Mouse (Mus musculus) heart, postnatal 4 days (tissue): ENCODE results near the gene Pik3r5. TPM values are rescaled to one million over a fixed set of nuclear protein-coding genes. Genes with fewer than 3 reads are reported as not detected.

Experiments
- DNase-seq: peaks from one replicate; pipeline ENCODE4 v3.0.0; 2021
- total RNA-seq, 2 experiments: library from RNA; stranded (reverse); gene quantifications; 2 replicates each; pipeline ENCODE4 v1.2.3; 2021

The Pik3r5 gene
- total RNA-seq, 2 experiments from 2014 or later: 1.2 TPM

DNA sequence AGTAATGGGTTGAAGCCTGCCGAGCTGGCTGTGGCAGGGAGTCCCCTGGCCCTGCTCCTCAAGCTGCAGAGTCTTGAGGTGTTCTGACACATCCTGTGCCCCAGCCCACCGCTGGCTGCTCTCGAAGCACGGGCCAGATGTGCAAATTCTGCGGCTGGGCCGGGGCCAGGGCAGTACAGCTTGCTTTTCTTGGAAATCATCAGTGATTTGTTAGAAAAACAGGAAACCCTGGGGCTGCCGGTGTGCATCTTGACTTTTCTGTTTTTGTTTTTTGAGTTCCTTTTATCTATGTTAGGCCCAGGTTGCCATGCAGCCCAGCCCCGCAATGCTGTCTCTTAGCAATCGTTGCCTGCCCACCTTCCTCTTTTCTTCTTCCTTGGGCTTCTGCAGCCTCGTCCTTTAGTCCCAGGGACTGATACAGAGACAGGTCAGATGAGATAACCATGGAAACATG, 19.4 kb downstream of the Pik3r5 start:
- peak; percentile 31 for DNase-seq

DNA sequence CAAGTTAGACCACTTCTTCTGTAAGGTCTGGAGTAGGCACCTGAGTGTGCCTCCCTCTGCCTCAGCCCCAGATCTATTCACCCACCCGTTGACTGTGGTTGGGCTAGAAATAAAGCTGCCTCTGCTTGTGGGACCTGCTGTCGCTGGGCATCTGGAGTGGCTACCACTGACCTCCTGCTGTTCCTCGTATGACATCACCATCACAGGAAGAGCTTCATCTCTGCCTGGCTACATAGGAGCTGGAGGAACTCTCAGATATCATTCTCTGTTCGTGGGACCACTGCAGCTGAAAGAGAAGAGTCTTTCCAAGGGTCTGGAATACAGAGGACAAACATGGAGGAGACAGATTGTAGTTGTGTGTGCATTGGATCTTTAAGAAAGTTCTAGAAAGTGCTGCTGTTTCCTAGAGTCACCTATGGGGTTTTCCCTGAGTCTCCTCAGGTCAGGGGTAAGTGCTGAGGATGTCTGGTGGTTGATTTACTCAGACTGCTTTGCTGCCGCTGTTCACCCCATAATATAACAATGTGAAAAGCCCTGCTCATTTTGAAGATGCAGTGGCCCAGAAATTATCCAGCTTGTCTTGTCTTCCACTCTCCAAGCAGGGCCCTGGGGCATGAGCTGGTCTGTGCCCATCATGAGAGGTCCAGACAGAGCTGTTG, 20.0 kb downstream of the Pik3r5 start:
- DNase-seq: no peak

GRCm38 (mm10) chr11:68452740-68453139, 20.8 kb downstream of the Pik3r5 start:
- no peak for DNase-seq

DNA sequence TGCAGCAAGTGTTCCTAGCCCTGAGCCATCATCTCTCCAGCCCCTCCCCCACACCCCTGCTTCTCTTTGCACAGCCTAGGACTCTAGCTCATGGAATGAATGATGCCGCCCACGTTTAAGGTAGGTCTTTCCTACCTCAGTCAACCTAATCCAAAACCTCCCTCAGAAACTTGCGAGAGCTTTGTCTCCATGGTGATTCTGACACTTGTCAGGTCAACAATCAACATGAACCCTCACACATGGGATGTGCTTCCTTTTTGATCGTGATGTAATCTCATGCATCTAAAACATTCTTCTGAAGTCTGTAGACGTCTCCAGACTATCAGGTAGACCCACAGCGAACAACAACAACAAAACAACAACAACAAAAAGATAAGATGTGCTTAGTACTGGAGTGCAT, 21.4 kb downstream of the Pik3r5 start:
- no peak for DNase-seq

GRCm38 (mm10) chr11:68458086-68458485, 26.2 kb downstream of the Pik3r5 start:
- DNase-seq: no peak

- no peak for DNase-seq
Observed at GRCm38 (mm10) chr11:68459021-68459420, 27.1 kb downstream of the Pik3r5 start.

DNA sequence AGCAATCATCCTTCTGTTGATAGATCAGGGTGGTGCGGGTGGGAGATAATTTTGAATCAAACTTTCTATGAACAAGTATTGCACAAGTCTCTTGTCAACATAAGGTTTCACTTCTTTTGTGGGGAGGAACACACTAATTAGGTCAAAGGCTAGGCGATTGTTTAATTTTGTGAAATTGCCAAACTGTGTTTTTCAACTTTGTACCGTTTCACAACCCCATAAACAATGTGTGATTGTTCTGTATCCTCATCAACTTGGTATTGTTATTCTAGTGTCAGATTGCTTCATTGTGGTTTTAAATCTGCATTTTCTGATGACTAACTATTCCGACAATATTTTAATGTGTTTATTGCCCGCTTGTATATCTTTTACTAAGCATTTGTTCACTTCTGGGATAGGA, 27.6 kb downstream of the Pik3r5 start:
- DNase-seq: no peak

DNA sequence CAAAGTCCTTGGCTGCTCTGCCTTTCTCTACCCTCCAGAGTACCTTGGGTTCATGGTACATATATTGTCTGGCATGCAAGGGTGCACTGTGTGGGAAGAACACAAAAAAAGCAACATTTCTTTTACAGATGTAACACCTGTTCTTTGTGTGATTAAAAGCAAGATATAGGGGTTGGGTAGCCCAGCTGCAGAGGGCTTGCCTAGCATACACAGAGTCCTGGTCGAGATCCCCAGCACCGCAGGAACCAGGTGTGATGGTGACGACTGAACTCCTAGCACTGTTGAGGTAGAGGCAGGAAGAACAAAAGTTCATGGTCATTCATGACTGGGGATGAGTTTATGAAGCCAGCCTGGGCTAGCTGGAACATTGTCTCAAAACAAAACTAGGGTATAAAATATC, 30.8 kb downstream of the Pik3r5 start:
- DNase-seq: no peak

- DNase-seq: no peak
Observed at GRCm38 (mm10) chr11:68464260-68464659, 32.3 kb downstream of the Pik3r5 start.

GRCm38 (mm10) chr11:68465090-68465489, 33.2 kb downstream of the Pik3r5 start:
- DNase-seq: no peak

- DNase-seq: no peak
Observed at GRCm38 (mm10) chr11:68467441-68467840, 35.5 kb downstream of the Pik3r5 start.

- no peak for DNase-seq
Observed at GRCm38 (mm10) chr11:68467962-68468612, 36.2 kb downstream of the Pik3r5 start.

DNA sequence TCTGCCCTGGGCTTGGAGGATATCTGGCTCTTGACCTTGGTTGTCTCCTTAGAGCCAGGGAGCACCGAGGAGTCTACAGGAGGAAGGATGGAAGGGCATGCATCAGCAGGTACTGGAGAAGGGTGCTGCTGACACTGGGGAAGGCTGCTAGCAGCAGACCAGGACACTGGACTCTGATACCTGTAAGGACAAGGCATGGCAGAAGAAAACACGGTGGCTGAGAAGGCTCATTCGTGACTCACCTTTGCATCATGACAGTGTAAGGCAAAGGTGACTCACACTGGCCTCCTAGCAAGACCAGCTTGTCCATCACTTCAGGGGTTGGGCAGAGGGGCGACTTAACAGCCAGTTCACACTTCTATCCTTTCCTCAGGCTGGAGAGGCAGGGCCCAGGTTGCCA, 37.0 kb downstream of the Pik3r5 start:
- no peak for DNase-seq

DNA sequence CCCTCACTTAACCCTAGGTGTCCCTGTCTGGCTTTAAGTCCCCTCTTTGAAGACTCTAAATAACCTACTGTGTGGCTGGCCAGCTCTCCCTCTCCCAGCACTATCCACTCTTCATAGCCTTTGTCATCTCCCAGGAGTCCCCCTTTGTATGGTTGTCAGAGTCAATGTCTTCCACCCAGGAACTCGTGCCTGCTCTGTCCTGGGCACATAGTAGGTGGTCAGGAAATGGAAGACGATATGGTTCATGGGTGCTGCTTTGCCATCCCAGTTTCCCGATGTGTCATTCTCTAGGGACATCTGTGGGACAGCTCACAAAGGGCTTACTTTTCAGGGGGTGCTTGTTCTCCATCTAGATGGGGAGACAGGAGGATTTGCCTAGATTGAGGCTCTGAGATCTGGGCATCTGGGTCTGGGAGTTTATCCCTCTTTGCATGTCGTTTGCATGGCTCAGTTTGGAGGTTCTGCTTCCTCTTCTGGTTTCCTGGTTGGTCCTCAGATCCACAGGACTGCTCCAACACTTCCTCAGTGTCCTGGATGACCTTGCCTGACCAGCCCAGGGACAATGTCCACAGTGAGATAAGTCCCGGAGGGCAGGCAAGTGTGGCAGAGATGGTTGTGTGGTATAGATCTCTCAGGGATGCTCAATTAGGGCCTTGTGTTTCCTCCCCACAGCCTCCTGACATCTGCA, 40.4 kb downstream of the Pik3r5 start:
- no peak for DNase-seq

GRCm38 (mm10) chr11:68474600-68474999, 42.7 kb downstream of the Pik3r5 start:
- DNase-seq: no peak

DNA sequence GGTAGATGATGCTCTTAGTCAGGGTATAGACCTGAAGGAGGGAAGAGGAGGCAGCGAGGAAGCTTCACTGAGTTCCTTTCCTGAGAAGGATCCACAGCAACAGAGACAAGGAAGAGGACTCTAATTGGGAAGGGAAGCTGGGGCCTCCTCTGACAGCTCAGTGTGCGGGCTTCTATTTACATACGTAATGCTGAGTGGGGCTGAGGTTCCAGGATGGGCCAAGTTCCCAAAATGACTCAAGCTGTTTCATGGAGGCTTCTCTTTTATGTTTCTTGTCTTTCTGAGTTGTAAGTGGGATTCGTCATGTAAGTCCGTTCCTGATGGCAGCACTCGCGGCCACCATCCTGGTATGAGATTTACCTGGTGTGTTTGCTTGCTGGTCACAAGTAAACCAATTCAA, 43.8 kb downstream of the Pik3r5 start:
- DNase-seq: no peak

DNA sequence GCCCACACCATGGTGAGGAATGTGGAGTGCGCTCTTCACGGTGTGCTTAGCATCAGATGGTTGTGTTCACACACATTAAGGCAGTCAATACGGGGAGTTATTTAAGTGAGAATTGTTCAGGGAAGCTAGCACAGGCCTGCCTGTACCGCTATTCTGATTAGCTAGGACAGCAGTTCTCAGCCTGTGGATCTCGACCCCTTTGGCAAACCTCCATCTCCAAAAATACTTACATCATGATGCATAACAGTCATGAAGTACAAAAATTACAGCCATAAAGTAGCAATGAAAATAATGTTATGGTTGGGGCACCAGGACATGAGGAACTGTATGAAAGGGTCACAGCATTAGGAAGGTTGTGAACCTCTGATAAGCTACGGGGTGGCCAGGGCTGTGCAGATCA, 45.7 kb downstream of the Pik3r5 start:
- no peak for DNase-seq

- peak; percentile 24 for DNase-seq
Observed at GRCm38 (mm10) chr11:68478574-68478981, 46.7 kb downstream of the Pik3r5 start.

DNA sequence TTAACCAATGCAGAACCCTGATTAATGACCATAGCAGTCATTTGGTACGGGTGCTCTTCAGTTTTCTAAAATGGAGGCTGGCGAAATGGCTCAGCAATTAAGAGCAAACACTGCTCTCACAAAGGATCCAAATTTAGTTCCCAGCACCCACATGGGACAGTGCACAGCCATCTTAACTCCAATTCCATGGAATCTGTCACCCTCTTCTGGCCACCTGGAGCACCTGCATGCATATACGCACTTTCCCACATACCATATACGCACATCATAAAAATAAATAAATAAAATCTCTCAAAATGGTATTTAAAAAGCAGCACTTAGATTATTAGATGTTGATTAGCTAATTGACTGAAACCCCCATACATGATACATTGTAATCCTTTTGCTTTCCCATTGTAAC, 48.7 kb downstream of the Pik3r5 start:
- DNase-seq: no peak

GRCm38 (mm10) chr11:68482001-68482400, 50.1 kb downstream of the Pik3r5 start:
- no peak for DNase-seq

GRCm38 (mm10) chr11:68483213-68483612, 51.3 kb downstream of the Pik3r5 start:
- DNase-seq: no peak

- peak; percentile 58 for DNase-seq
Observed at GRCm38 (mm10) chr11:68484431-68484830, 52.5 kb downstream of the Pik3r5 start.

DNA sequence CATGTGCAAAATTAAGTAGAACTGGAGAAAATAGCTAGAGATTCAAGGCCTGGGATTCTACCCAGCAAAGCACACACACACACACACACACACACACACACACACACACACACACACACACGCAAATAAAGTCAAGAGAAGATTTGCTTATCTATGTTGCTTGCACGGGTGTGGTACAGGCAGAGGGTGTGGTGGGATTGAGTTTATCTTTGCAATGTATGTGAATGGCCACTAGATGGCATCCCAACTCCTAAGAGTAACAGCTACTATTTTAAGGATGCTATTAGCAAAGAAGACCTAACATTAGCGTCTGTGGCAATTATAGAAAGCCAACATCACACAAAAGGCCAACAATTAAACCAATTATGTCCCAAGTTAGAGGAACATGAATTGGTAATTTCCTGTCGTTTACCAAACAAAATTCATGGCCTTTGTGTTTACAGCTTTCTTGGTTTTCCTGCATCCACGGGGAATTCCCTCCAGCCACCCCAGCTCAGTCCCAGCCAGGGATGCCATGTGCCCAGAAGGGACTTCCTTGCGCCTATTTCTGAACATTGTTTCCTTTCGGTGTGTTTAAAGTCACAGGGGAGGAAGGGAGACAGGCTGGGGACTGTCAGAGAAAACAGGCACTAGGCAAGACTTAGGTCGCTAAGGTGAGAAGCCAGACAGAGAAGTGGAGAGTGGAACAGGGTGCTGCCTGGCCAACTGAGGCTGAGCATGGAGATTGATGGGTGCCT, 53.5 kb downstream of the Pik3r5 start:
- DNase-seq: peak; percentile 44
